Mouse (Mus musculus) liver, embryonic 14.5 days (tissue): Measurements from ENCODE around the gene Vcam1. TPM values are rescaled to one million over a fixed set of nuclear protein-coding genes. Genes with fewer than 3 reads are reported as not detected.
A peak's percentile ranks its signal among the peaks of the same experiment; 100 is the strongest.

Source experiments
- ATAC-seq: fragments of 200-750 bp; cut with Nextera tagmentation; 2 replicates; pipeline ENCODE4 v1.8.0; 2017; ENCODE audit warnings: moderate number of reproducible peaks, mild to moderate bottlenecking, moderate library complexity; ENCODE audit not compliant: insufficient read depth
- DNase-seq, 3 experiments: peaks; one replicate each; pipeline ENCODE4 v3.0.0-alpha.2; 2012 to 2013; ENCODE audit warnings: low read depth in 3 of 3, low spot score in 3 of 3
- H3K27ac ChIP-seq: fragments of 300-500 bp; sonication (generic); 2 replicates; pipeline ENCODE4 v1.5.1; 2014; ENCODE audit warnings: moderate library complexity, mild to moderate bottlenecking, control low read depth, inconsistent platforms
- H3K27me3 ChIP-seq: fragments of 300-500 bp; sonication (generic); 2 replicates; pipeline ENCODE4 v1.6.1; 2014; ENCODE audit warnings: mild to moderate bottlenecking, low read length, moderate library complexity; ENCODE audit not compliant: control insufficient read depth, insufficient read depth
- H3K36me3 ChIP-seq: fragments of 300-500 bp; sonication (generic); replicated peaks from 2 replicates; pipeline ENCODE4 v1.6.1; 2014; ENCODE audit warnings: low read depth; ENCODE audit not compliant: control insufficient read depth, insufficient read depth
- H3K4me1 ChIP-seq, 2 experiments: fragments of 200-500 bp in 1 of 2; fragments of 300-500 bp in 1 of 2; sonication (generic) in 1 of 2; replicated peaks; 2 replicates each; pipeline ENCODE4 v1.6.1; 2012 to 2014; ENCODE audit warnings: antibody characterized with exemption in 1 of 2, inconsistent platforms in 1 of 2, low read length in 1 of 2; ENCODE audit not compliant: control insufficient read depth in 2 of 2, insufficient read depth in 2 of 2
- H3K4me2 ChIP-seq: fragments of 300-500 bp; sonication (generic); 2 replicates; pipeline ENCODE4 v1.6.1; 2014; ENCODE audit warnings: low read depth, mild to moderate bottlenecking, control low read depth, moderate library complexity
- H3K4me3 ChIP-seq, 2 experiments: fragments of 200-500 bp in 1 of 2; fragments of 300-500 bp in 1 of 2; sonication (generic) in 1 of 2; 2 replicates each; pipeline ENCODE4 v1.5.1; 2012 to 2014; ENCODE audit warnings: low read depth in 2 of 2, low read length in 2 of 2, mild to moderate bottlenecking in 2 of 2, control low read depth in 1 of 2, inconsistent platforms in 1 of 2, moderate library complexity in 1 of 2; ENCODE audit not compliant: insufficient read depth in 1 of 2
- H3K9ac ChIP-seq: fragments of 300-500 bp; sonication (generic); replicated peaks from 2 replicates; pipeline ENCODE4 v1.6.1; 2014; ENCODE audit warnings: mild to moderate bottlenecking, control low read depth, moderate library complexity
- H3K9me3 ChIP-seq: fragments of 300-500 bp; sonication (generic); 2 replicates; pipeline ENCODE4 v1.6.1; 2016; ENCODE audit warnings: low read length, mixed read lengths; ENCODE audit not compliant: control insufficient read depth
- CTCF ChIP-seq: IDR thresholded peaks from 2 replicates; pipeline ENCODE4 v1.5.1; 2016; ENCODE audit warnings: antibody characterized with exemption, low read depth, control low read depth
- EP300 ChIP-seq: IDR thresholded peaks from 2 replicates; pipeline ENCODE4 v1.6.1; 2016; ENCODE audit warnings: antibody characterized with exemption, low read depth
- WGBS: fragments of 180-500 bp; shearing (Covaris S2); extraction: QIAGEN DNeasy Blood & Tissue Kit; methylation state at CpG from one replicate; pipeline ENCODE4 v1.1.7; 2014; ENCODE audit not compliant: insufficient replicate concordance; 5-methylcytosine and 5-hydroxymethylcytosine counted together
- polyA plus RNA-seq, 2 experiments: library from polyadenylated mRNA; depleted of rRNA in 1 of 2; stranded (reverse) in 1 of 2; unstranded in 1 of 2; fragments of >200 nt; fragmentation: Nextera tagmentation in 1 of 2; extraction: Ambion mirVana in 1 of 2; gene quantifications; 2 replicates each; pipeline versions ENCODE4 v1.2.1 to v1.2.3; 2012 to 2014

Vcam1 gene
- polyA plus RNA-seq, 2 experiments: 22.3 to 74.2 TPM

DNA sequence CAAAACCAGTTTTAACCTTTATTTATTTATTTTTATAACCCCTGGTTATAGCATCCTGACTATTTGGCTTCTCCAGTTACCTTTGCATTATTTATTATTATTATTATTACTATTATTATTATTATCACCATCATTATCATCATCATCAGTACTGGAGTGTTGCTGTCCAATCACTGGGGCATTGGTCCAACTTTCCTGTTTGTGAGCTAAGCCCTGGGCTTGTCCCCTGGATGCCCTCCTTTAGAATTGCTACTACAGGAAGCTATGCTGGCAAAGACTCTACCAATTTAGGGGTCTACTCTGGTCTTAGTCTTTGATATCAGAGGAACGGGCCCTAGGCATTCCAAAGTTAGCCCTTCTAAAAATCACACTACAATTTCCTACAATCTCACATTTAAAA is 34.6 kb downstream of the Vcam1 start:
- TF ChIP-seq EP300: no peak
- no peak for TF ChIP-seq CTCF
- H3K9ac ChIP-seq: no peak overlapping the region
- ATAC-seq (no peak), DNase-seq (no peak)
- WGBS: 43% methylated on average over 1 of the region's 1 CpGs
- H3K9me3 ChIP-seq: no peaks in the 10 kb centered on the region
- no peak overlapping the region for H3K27ac ChIP-seq
- H3K4me2 ChIP-seq: no peak overlapping the region
- no peaks in the 10 kb centered on the region for H3K36me3 ChIP-seq
- H3K4me1 ChIP-seq: no peaks in the 10 kb centered on the region
- no peaks in the 10 kb centered on the region for H3K27me3 ChIP-seq
- H3K4me3 ChIP-seq: no peak overlapping the region

GRCm38 (mm10) chr3:116094288-116094687 is 35.2 kb downstream of the Vcam1 start:
- Histone ChIP-seq H3K9me3 (no peaks in the 10 kb centered on the region), H3K36me3 (no peaks in the 10 kb centered on the region), H3K4me3 (no peak overlapping the region), H3K4me1 (no peaks in the 10 kb centered on the region), H3K27me3 (no peaks in the 10 kb centered on the region), H3K4me2 (no peak overlapping the region), H3K27ac (no peak overlapping the region), H3K9ac (no peak overlapping the region)
- DNase-seq: no peak
- WGBS: 49% methylated on average over 2 of the region's 2 CpGs
- TF ChIP-seq CTCF (no peak), EP300 (no peak)
- ATAC-seq: no peak

DNA sequence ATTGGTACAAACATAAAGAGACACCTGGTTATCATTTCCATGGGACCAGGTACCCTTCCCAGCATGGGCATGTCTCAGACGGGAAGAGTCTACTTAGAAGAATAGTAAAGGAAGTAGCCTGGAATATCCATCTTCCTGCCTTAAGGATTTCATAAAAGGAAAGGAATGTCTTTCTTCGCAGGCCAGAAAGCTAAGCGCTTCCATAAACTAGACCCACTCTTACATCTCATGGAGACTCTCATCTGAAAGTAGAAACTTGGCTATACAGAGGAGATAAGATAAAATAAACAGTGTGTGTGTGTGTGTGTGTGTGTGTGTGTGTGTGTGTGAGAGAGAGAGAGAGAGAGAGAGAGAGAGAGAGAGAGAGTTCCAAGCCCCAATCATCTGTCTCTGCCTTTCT is 36.9 kb downstream of the Vcam1 start:
- no peaks in the 10 kb centered on the region for H3K27me3 ChIP-seq
- no peak overlapping the region for H3K4me2 ChIP-seq
- H3K4me3 ChIP-seq: no peak overlapping the region
- no peaks in the 10 kb centered on the region; the same call in 1 of the 2 replicates for H3K9me3 ChIP-seq
- H3K4me1 ChIP-seq: no peaks in the 10 kb centered on the region
- WGBS: 68% methylated on average over 3 of the region's 3 CpGs
- ATAC-seq (no peak), DNase-seq (no peak)
- H3K27ac ChIP-seq: no peak overlapping the region
- no peak overlapping the region for H3K9ac ChIP-seq
- TF ChIP-seq CTCF (no peak), EP300 (no peak)
- no peaks in the 10 kb centered on the region for H3K36me3 ChIP-seq

DNA sequence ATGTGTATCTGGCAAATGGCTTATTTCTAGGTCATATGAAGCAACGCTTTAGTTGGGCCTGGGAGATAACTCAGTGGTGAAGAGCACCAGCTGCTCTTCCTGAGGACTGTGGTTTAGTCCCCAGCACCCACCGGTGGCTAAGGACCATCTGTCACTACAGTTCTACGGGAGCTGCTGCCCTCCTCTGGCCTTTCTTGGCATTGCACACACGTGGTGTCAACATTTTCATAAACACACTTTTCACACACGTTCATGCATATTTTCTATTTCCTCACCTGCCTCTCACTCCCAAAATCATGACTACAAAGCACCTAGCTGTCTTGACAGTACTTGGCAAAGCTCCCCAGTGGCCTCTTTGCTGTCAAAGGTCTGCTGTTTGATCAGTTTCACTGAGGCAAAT is 37.8 kb downstream of the Vcam1 start:
- 66% methylated on average over 5 of the region's 5 CpGs for WGBS
- DNase-seq (no peak), ATAC-seq (no peak)
- Histone ChIP-seq H3K27ac (no peak overlapping the region), H3K4me1 (no peaks in the 10 kb centered on the region), H3K4me3 (no peak overlapping the region), H3K27me3 (no peaks in the 10 kb centered on the region), H3K4me2 (no peak overlapping the region), H3K9ac (no peak overlapping the region), H3K36me3 (no peaks in the 10 kb centered on the region), H3K9me3 (no peaks in the 10 kb centered on the region; the same call in 1 of the 2 replicates)
- TF ChIP-seq EP300 (no peak), CTCF (peak; percentile 47)

- H3K27ac ChIP-seq: no peak overlapping the region
- ATAC-seq: no peak
Observed at GRCm38 (mm10) chr3:116085962-116086361, 43.5 kb downstream of the Vcam1 start.

More at GRCm38 (mm10) chr3:116085962-116086361, 43.5 kb downstream of the Vcam1 start:
- no peak for TF ChIP-seq CTCF
- TF ChIP-seq EP300: no peak
- Histone ChIP-seq H3K9me3 (no peaks in the 10 kb centered on the region; the same call in 1 of the 2 replicates), H3K27me3 (no peaks in the 10 kb centered on the region), H3K4me2 (no peak overlapping the region), H3K4me1 (no peaks in the 10 kb centered on the region), H3K9ac (no peak overlapping the region), H3K4me3 (no peak overlapping the region), H3K36me3 (no peaks in the 10 kb centered on the region)
- no peak for DNase-seq
- 57% methylated on average over 4 of the region's 4 CpGs for WGBS
